Mouse (Mus musculus) adrenal gland, adult 2 months (tissue): ENCODE measurements around the gene Aaed1. TPM values are rescaled to one million over a fixed set of nuclear protein-coding genes. Genes with fewer than 3 reads are reported as not detected.
"Not testable (repeated sequence)": the region's sequence is repeated elsewhere in the genome, so short reads cannot be mapped to it uniquely, and the experiment has no call there.

Source experiments
- DNase-seq: peaks from one replicate; pipeline ENCODE4 v3.0.0; 2021
- polyA plus RNA-seq: library from polyadenylated mRNA; depleted of rRNA; stranded (reverse); fragments of >200 nt; gene quantifications from 2 replicates; pipeline ENCODE4 v1.2.3, GENCODE M21; 2012
- total RNA-seq, 2 experiments: library from RNA; stranded (reverse); gene quantifications; 2 replicates each; pipeline ENCODE4 v1.2.3; 2021

The Aaed1 gene
- total and polyA plus RNA-seq, 3 experiments, result 6.2 to 55.9 (median 49.7) TPM

- no peak for DNase-seq
Observed at GRCm38 (mm10) chr13:64309036-64309435, 3.5 kb downstream of the Aaed1 start.

GRCm38 (mm10) chr13:64307508-64307907 is 5.0 kb downstream of the Aaed1 start:
- DNase-seq, result no peak

GRCm38 (mm10) chr13:64306078-64306477 is 6.4 kb downstream of the Aaed1 start:
- peak; percentile 70 for DNase-seq

GRCm38 (mm10) chr13:64299069-64299468 is 13.4 kb downstream of the Aaed1 start:
- no peak for DNase-seq

- DNase-seq, result no peak
Observed at GRCm38 (mm10) chr13:64286791-64287190, 25.7 kb downstream of the Aaed1 start.

DNA sequence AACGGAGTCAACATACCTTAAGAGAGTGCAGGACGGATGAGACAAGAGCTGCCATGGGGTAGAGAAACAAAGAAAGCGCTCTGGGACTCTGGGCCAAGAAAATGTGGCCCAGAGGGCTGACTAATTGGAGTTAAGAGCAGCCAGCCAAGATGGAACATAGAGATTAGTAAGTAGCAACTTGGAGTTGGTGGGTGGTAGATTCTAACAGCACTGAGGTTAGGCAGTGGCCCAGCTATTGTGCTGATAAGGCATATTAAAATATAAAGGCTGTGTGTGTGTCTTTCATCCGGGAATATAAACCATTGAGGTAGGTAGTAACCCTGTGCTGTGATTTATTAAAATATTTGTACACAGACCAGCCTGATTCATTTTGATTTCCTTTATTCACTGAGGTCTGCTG is 26.2 kb downstream of the Aaed1 start:
- DNase-seq, result no peak

DNA sequence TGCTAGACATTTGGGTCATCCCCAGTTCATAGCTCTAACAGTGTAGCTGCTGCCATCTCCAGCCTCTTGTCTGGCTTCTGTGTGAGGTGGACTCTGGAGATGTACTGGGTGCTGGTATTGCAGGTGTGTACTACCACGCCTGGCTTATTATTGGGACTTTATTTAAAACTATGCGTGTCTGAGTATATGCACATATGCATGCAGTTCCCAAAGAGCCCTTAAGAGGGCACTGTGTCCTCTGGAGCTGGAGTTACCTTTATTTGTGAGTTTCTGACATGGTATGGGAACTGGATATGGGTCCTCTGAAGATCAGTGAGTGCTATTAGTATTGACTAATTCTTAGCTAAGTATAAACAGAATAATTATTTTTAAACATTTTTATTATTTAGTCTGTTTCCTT is 27.8 kb downstream of the Aaed1 start:
- DNase-seq, result no peak

DNA sequence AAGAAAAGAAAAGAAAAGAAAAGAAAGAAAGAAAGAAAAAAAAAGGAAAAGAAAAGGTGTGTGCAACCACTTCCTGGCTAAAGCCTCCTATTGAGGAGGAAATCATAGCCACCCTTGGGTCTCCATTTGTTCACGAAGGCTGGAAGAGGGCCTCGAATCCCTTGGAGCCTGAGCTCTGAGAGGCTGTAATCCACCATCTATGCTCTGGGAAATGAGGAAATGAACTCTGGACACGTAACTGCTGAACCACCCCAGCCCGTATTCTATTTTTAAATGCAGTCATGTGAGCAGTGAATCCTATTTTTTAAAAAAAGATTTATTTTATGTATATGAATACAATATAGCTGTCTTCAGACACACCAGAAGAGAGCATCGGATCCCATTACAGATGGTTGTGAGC is 31.6 kb downstream of the Aaed1 start:
- no peak for DNase-seq

- no peak for DNase-seq
Observed at GRCm38 (mm10) chr13:64275754-64276127, 36.8 kb downstream of the Aaed1 start.

DNA sequence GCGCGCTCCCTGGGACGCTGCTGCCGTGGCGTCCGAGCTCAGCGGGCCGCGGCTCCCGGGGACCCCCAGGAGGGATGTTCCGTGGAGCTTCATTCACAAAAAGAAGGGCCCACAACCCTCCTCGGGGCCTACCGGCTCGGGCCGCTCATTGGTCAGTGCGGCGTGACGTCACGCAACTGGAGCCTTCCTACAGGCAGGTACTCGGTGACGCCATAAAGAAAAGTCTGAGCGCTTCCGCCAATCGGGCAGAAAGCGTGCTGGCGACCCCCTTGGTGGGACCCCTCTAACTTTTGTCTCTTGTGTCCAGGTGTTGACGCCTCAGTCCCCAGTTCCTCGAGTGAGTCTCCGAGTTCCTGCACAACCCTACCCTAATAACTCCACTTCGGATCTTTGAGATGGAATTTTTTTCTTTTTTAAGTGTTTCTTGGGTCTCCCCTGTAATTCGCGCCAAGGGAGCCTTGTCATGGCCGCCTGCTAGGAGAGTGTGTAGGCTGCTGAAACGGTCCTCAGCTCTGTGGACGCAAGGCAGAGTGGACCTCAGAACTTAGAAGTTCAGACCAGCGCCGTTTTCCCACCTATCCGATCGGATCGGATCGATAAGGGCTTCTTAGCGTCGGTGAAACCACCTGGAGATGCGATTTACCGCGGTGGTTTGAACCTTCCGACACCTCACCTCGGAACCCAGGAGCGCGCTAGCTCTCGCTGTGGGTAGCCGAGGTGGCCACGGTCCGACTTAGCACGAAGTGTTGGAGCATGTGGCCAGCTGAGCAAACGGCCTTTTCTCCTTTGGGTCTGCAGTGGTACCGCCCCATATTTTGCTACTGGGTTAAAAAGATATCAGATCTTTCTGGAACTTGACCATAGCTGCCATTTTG is 37.4 kb downstream of the Aaed1 start, which contains the start of gene Cdc14b:
Cdc14b (minus strand) TSS at position 412 of the 875 bp plus-strand sequence.
- DNase-seq, result peak; percentile 89

GRCm38 (mm10) chr13:64273891-64274844 is 38.3 kb downstream of the Aaed1 start:
- peak; percentile 51 for DNase-seq

GRCm38 (mm10) chr13:64273352-64273751 is 39.2 kb downstream of the Aaed1 start:
- no peak for DNase-seq

GRCm38 (mm10) chr13:64268384-64268783 is 44.1 kb downstream of the Aaed1 start:
- no peak for DNase-seq

- DNase-seq, result peak; percentile 86
Observed at GRCm38 (mm10) chr13:64267151-64267550, 45.4 kb downstream of the Aaed1 start.

GRCm38 (mm10) chr13:64264586-64264985 is 47.9 kb downstream of the Aaed1 start:
- peak; percentile 55 for DNase-seq

DNA sequence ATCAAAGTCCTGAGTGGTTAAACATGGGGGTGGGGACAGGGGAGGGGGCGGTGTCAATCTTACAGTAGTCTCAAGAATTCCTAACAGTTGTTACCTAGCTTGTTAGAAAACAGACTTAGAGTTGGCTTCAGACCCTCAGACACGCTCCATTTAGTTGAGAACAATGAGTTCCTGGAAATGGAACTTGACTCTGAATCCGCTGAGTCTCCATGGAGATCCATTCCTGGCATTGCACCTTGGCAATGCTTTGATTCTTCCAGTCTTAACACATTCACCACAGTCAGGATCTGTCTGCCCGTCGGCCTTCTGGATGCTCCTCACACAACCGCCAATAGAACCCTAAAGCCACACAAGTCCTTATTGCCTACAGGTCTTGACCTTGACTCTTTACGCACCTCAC is 52.6 kb downstream of the Aaed1 start:
- DNase-seq, result no peak

GRCm38 (mm10) chr13:64258516-64258821 is 54.0 kb downstream of the Aaed1 start:
- no peak for DNase-seq

- no peak for DNase-seq
Observed at GRCm38 (mm10) chr13:64257814-64258515, 54.5 kb downstream of the Aaed1 start.

GRCm38 (mm10) chr13:64257010-64257813 is 55.3 kb downstream of the Aaed1 start:
- no peak for DNase-seq

- not testable (repeated sequence) for DNase-seq
Observed at GRCm38 (mm10) chr13:64254185-64254584, 58.3 kb downstream of the Aaed1 start.

DNA sequence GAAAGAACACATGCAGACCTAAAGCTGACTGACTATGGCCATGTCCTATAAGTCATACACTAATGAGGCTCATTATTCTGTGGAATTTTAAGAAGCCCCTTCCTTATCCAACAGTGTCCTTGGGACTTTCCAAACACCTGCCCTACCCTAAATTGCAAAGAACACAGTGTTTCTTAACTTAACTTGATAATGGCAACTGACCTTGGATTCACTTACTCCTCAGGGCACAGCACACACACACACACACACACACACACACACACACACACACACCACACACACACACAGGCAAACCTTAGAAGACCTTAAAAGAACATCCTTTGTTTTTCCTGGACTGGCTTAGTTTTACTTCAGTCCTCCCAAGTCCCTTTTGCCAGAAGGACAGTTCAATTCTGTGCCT is 58.8 kb downstream of the Aaed1 start:
- no peak for DNase-seq
